Mouse (Mus musculus): ENCODE results near the gene Cyp2c50.
"Not testable (repeated sequence)": the region's sequence is repeated elsewhere in the genome, so short reads cannot be mapped to it uniquely, and the experiment has no call there.

The Cyp2c50 gene

DNA sequence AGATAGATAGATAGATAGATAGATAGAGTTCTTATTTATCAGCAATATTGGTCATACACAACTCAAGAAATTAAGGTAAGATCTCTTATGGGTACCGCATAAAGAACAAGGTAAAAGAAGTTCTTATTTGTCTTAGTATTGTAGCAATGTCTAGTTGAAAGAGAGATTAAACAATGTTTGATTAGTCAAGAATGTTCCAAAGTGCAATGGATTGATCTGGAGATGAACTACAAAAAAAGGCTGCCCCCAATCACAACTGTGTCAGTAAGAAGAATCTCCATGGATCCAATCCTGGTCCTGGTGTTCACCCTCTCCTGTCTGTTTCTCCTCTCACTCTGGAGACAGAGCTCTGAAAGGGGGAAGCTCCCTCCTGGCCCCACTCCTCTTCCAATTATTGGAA, at the start of gene Cyp2c50:
Gene Cyp2c50 (plus strand): TSS at position 268 of the 400 bp plus-strand sequence.
- not testable (repeated sequence) for DNase-seq (ENCODE audit: low spot score)

GRCm38 (mm10) chr19:40073701-40074100, 15.8 kb upstream of the Cyp2c50 start, which contains the start of gene Cyp2c54:
Gene Cyp2c54, minus strand, starts transcription at chr19:40073827.
- DNase-seq (ENCODE audit: low spot score), result no peak

DNA sequence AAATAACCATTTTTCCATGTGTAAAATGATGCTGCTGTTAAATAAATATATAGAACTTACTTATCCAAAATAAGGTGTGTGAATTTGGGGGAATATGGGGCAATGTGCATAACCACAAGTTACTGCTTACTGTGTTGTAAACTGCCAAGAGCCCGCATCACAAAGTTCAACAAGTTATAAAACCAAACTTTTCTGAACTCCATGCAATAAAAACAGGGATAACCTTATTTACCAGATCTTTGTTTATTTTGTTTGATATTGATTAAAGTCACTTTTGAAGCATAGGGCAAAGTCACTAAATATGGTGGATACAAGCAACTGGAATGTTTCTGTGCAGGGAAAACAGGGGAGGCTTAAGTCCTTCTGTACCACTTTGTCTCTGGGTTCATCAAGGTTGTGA, 1.1 kb upstream of the Cyp2c50 start:
- no peak for DNase-seq (ENCODE audit: low spot score)

- DNase-seq (ENCODE audit: low spot score), result no peak
These were observed 1.6 kb downstream of the Cyp2c50 start for GRCm38 (mm10) chr19:40091111-40091510.

DNA sequence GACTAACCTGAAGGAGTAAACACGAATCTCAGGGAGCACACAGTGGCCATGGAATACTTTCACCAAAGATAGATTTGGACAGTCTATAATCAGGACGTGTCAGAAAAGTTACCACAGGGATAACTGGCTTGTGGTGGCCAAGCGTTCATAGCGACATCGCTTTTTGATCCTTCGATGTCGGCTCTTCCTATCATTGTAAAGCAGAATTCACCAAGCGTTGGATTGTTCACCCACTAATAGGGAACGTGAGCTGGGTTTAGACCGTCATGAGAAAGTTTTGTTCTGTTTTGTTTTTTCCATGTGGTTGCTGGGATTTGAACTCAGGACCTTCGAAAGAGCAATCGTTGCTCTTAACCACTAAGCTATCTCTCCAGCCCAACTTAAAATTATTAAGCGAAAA, 30.1 kb downstream of the Cyp2c50 start:
- DNase-seq (ENCODE audit: low spot score), result not testable (repeated sequence)

DNA sequence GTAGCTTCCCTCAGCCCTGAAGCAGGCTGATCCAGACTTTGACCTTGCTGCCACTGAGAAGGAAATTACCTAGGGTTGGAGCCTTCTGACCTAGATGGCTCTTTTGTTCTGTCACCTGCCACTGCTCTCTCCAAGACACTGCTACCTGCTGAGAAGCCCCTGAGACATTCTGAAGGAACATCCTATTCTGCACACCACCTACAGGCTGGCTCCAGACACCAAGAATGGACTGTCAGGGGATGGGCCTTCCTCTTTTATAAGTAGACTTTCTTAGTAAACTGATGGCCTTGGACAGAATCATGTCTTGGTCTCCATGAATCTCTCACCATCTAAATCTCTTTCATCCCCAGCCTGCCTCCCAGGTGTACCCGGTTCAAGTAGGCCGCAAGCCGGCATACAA, 35.7 kb downstream of the Cyp2c50 start:
- DNase-seq (ENCODE audit: low spot score), result not testable (repeated sequence)

DNA sequence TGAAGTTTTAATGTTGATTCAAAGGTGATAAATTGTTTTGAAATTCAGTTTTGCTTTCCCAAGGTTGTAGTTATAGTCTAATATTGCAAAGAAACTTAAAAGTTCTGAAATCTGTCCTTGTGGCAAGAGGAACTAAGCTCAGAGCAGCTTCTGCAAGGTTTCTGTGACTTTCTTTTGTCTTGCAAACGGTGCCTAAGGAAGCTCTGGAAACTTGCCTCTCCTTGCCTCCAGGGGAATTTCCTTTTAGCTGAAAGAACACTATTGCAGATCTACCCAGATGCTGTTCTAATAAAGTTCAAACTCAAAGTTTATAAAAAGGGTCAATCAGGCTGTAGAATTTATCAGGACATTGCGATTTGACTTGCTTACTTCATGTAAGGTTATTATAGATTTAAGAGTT, 37.5 kb downstream of the Cyp2c50 start:
- DNase-seq (ENCODE audit: low spot score), result not testable (repeated sequence)

Data from urinary bladder, postnatal 25 days (tissue).